8 mouse cellular contexts compared by ENCODE assay signal in genomic region chr15:82145851-82146769, GRCm38 (mm10). TPM values are rescaled to one million over a fixed set of nuclear protein-coding genes. Genes with fewer than 3 reads are reported as not detected.
A peak's percentile ranks its signal among the peaks of the same experiment; 100 is the strongest.
DNase-seq lines count a peak whose midpoint lies in the region; ATAC-seq and TF ChIP-seq lines count a peak whose summit lies in the region.

No protein-coding gene starts in this region.

- H3K36me3 ChIP-seq in kidney, postnatal 0 days (ENCODE audit: insufficient read depth, low read length), result 0 out of 2 replicates have a peak, but pooled peaks cover 2% of the 10 kb centered on the region
- peaks cover 11% of the 10 kb centered on the region; the same call in 1 of the 2 replicates for H3K36me3 ChIP-seq in hindbrain, embryonic 12.5 days
- H3K36me3 ChIP-seq in midbrain, embryonic 13.5 days, result peaks cover 8% of the 10 kb centered on the region

- ATAC-seq in kidney, postnatal 0 days (replicated peaks; ENCODE audit: low FRiP score, low read depth), result no peak; the same call in 1 of the 2 replicates
- no peak for ATAC-seq in hindbrain, embryonic 12.5 days (ENCODE audit: low FRiP score)
- no peak for ATAC-seq in midbrain, embryonic 13.5 days

- DNase-seq in kidney, postnatal 0 days (ENCODE audit: low spot score), result peak; percentile 36
- DNase-seq in kidney, postnatal 25 days, result no peak
- no peak for DNase-seq in layer of hippocampus, adult 9-11 months
- no peak for DNase-seq in kidney, postnatal 10 days
- DNase-seq in layer of hippocampus, postnatal 10 days (ENCODE audit: low spot score in 2 of 2), result no peak

- H3K9ac ChIP-seq in kidney, postnatal 0 days (ENCODE audit: low read depth, low read length), result 0 out of 2 replicates have a peak overlapping the region, but pooled peaks have one; percentile 20
- peak overlapping the region; percentile 44; the same call in 1 of the 2 replicates for H3K9ac ChIP-seq in hindbrain, embryonic 12.5 days
- 0 out of 2 replicates have a peak overlapping the region, but pooled peaks have one; percentile 16 for H3K9ac ChIP-seq in midbrain, embryonic 13.5 days (replicated peaks)

- H3K9me3 ChIP-seq in kidney, postnatal 0 days (replicated peaks; ENCODE audit: low read length), result no peaks in the 10 kb centered on the region
- no peaks in the 10 kb centered on the region for H3K9me3 ChIP-seq in hindbrain, embryonic 12.5 days (replicated peaks)
- no peaks in the 10 kb centered on the region for H3K9me3 ChIP-seq in midbrain, embryonic 13.5 days

- WGBS in kidney, postnatal 0 days, result 12% methylated on average over 11 of the region's 11 CpGs
- 24% methylated on average over 11 of the region's 11 CpGs for WGBS in bone marrow, adult 2 months
- 22% methylated on average over 11 of the region's 11 CpGs for WGBS in hindbrain, embryonic 12.5 days
- WGBS in midbrain, embryonic 13.5 days, result 15% methylated on average over 11 of the region's 11 CpGs

- TF ChIP-seq POLR2A in bone marrow, adult 2 months (IDR thresholded peaks at IDR 0.05; ENCODE audit: borderline replicate concordance, control insufficient read depth, low read depth, low read length), result no peak

- H3K4me1 ChIP-seq in kidney, postnatal 0 days (replicated peaks; ENCODE audit: insufficient read depth, low read length), result 0 out of 2 replicates have a peak, but pooled peaks cover 8% of the 10 kb centered on the region
- H3K4me1 ChIP-seq in bone marrow, adult 2 months (ENCODE audit: control insufficient read depth, insufficient read depth, low read length), result peaks cover 2% of the 10 kb centered on the region; the same call in 1 of the 2 replicates
- H3K4me1 ChIP-seq in hindbrain, embryonic 12.5 days, result peaks cover 31% of the 10 kb centered on the region
- H3K4me1 ChIP-seq in midbrain, embryonic 13.5 days (replicated peaks), result peaks cover 54% of the 10 kb centered on the region

- no peak for TF ChIP-seq CTCF in kidney, postnatal 0 days (IDR thresholded peaks at IDR 0.05; ENCODE audit: low read depth)
- no peak for TF ChIP-seq CTCF in bone marrow, adult 2 months (IDR thresholded peaks at IDR 0.05; ENCODE audit: control insufficient read depth, insufficient read depth, low read length)

- peak overlapping the region; percentile 92 for H3K27ac ChIP-seq in kidney, postnatal 0 days
- peak overlapping the region; percentile 91 for H3K27ac ChIP-seq in bone marrow, adult 2 months (ENCODE audit: control insufficient read depth, insufficient read depth, low read depth, low read length, poor library complexity)
- peak overlapping the region; percentile 99 for H3K27ac ChIP-seq in hindbrain, embryonic 12.5 days
- peak overlapping the region; percentile 96 for H3K27ac ChIP-seq in midbrain, embryonic 13.5 days

- H3K4me3 ChIP-seq in kidney, postnatal 0 days (replicated peaks; ENCODE audit: low read depth, low read length), result peak overlapping the region; percentile 92
- peak overlapping the region; percentile 14 for H3K4me3 ChIP-seq in bone marrow, adult 2 months (replicated peaks; ENCODE audit: control insufficient read depth, low read depth, low read length)
- peak overlapping the region; percentile 92 for H3K4me3 ChIP-seq in hindbrain, embryonic 12.5 days
- peak overlapping the region; percentile 95 for H3K4me3 ChIP-seq in midbrain, embryonic 13.5 days (replicated peaks)

- H3K4me2 ChIP-seq in kidney, postnatal 0 days (ENCODE audit: low read length), result peak overlapping the region; percentile 89
- peak overlapping the region; percentile 47 for H3K4me2 ChIP-seq in hindbrain, embryonic 12.5 days (replicated peaks)
- H3K4me2 ChIP-seq in midbrain, embryonic 13.5 days (replicated peaks), result peak overlapping the region; percentile 52

- H3K27me3 ChIP-seq in kidney, postnatal 0 days (ENCODE audit: insufficient read depth, low read length), result no peaks in the 10 kb centered on the region
- no peaks in the 10 kb centered on the region for H3K27me3 ChIP-seq in hindbrain, embryonic 12.5 days
- H3K27me3 ChIP-seq in midbrain, embryonic 13.5 days, result no peaks in the 10 kb centered on the region

RNA-seq across cellular contexts. Expression of gene Srebf2, which starts 0.9 kb away (rescaled TPM):
- polyA plus RNA-seq in kidney, postnatal 0 days (2015; fragmentation: Nextera tagmentation; extraction: Ambion mirVana), result 89.0 and 98.5 TPM in 2 replicates
- polyA plus RNA-seq in bone marrow, adult 2 months (2011; ENCODE audit: insufficient read depth, insufficient read length, low replicate concordance, missing spikeins), result 19.3 and 46.3 TPM in 2 replicates
- polyA plus RNA-seq in hindbrain, embryonic 12.5 days (2016; fragmentation: Nextera tagmentation; extraction: Ambion mirVana), result 230 and 244 TPM in 2 replicates
- 225 and 230 TPM in 2 replicates for polyA plus RNA-seq in midbrain, embryonic 13.5 days (2015; fragmentation: Nextera tagmentation; extraction: Ambion mirVana)
- 100 to 1,000 TPM; 191 to 198 TPM for total RNA-seq in layer of hippocampus, postnatal 10 days (2021)

RNA-seq across cellular contexts. Expression of gene Ccdc134, which starts 18.4 kb away (rescaled TPM):
- polyA plus RNA-seq in kidney, postnatal 0 days (2015; fragmentation: Nextera tagmentation; extraction: Ambion mirVana), result 10.7 and 11.9 TPM in 2 replicates
- polyA plus RNA-seq in bone marrow, adult 2 months (2011; ENCODE audit: insufficient read depth, insufficient read length, low replicate concordance, missing spikeins), result 23.8 and 28.2 TPM in 2 replicates
- 17.0 and 17.1 TPM in 2 replicates for polyA plus RNA-seq in hindbrain, embryonic 12.5 days (2016; fragmentation: Nextera tagmentation; extraction: Ambion mirVana)
- polyA plus RNA-seq in midbrain, embryonic 13.5 days (2015; fragmentation: Nextera tagmentation; extraction: Ambion mirVana), result 12.0 and 14.0 TPM in 2 replicates
- total RNA-seq in layer of hippocampus, postnatal 10 days (2021), result 10 to 100 TPM; 10.7 to 13.5 TPM

Comparison
In these comparisons a context has a peak if more than half of its experiments do, and no peak if none do; other contexts are left out.
1. H3K4me3 ChIP-seq: peak in every context shown above with its lines; median percentile 95 in midbrain, embryonic 13.5 days; 92 in kidney, postnatal 0 days; 92 in hindbrain, embryonic 12.5 days; 14 in bone marrow, adult 2 months.